Mouse (Mus musculus): ENCODE results near the gene Desi1.

The Desi1 gene

DNA sequence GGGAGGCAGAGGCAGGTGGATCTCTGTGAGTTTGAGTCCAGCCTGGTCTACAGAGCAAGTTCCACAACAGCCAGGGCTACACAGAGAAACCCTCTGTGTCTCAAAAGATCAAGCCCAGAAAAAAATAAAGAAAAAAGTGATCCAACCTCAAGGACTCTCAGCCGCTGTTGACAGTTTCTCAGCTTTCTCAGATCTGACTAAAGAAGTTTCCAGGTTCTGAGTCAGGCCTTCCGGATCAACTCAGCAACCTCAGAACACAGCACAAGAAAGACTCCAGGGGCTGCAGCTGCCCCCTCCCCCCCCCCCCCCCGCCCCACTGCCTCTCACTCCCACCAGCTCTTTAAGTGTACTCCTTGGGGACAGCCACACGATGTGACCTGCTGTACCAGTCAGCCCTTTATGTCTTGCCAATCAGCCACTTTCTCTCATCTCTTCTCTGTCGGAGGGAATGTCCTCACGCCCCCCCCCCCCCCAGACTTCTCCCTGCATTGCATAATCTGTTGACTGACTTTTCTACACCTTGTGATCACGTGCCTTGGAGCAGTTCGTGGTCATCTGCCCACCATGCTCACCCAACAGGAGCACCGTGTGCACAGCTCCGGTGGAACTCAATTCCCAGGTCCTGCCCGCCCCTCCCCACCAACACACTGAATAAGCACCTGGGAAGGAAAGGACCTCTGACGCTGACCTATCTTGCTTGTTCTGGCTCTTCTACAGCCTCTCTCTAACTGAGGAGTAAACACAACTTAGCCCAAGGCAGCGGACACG, 67.4 kb downstream of the Desi1 start:
- DNase-seq (ENCODE audit: low spot score in 2 of 2): no peak

DNA sequence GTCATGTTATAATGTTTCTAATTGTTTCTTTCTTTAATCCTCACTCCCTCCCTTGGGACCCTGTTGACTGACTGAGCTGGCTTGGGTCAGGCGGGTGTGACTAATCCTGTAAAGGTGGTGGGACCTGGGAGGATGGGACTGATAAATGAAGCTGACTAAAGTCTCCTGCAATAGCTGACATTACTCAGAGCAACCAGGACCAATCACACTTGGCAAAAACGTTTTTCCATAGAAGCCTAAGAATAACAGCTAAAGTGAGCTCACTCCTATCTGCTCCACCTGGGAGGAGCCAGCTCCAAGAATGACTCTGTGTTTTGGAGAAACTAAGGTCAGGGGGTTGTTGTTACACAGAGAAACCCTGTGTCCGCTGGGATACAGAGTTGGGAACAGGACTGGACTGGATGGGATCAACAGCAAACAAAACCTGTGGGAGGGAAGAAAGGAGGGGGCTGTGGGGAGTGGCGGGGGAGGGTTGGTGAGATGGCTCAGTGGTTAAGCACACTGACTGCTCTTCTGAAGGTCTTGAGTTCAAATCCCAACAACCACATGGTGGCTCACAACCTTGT, 68.6 kb downstream of the Desi1 start:
- DNase-seq (ENCODE audit: low spot score in 2 of 2): no peak

DNA sequence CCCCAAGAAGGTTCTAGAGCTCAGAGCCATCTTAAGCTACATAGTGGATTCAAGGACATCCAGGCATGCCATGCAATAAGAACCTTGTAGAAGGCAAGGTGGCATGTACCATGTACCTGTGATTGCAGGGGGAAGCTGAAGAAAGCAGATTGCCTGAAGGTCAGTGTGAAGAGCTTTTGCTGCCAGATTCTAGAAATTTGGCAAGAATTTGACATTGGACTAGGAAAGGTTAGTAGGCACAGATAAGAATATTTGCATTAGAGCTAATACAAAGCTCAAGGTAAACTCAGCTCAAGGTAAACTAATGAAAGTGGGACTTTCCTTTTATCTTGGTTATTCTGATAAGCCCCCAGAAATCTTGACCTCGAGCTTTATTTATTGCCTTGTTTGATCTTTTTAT, 69.4 kb downstream of the Desi1 start:
- DNase-seq (ENCODE audit: low spot score in 2 of 2): no peak

DNA sequence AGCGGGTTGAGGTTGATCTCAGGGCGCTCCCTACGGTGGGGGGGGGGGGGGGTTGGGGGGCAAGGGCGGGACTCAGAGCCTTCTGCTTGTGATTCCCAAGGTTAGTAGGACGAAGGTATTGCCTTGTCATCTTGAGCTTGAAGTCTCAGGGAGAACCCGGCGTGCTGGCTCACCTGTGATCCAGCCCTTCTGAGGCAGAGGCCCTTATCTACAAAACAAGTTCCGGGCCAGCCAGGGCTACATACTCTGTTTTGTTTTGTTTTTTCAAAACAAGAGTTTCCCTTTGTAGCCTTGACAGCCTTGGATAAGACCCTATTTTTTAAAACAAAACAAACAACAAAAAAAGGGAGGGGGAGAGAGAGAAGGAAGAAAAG, 72.6 kb downstream of the Desi1 start:
- DNase-seq (ENCODE audit: low spot score in 2 of 2): no peak

DNA sequence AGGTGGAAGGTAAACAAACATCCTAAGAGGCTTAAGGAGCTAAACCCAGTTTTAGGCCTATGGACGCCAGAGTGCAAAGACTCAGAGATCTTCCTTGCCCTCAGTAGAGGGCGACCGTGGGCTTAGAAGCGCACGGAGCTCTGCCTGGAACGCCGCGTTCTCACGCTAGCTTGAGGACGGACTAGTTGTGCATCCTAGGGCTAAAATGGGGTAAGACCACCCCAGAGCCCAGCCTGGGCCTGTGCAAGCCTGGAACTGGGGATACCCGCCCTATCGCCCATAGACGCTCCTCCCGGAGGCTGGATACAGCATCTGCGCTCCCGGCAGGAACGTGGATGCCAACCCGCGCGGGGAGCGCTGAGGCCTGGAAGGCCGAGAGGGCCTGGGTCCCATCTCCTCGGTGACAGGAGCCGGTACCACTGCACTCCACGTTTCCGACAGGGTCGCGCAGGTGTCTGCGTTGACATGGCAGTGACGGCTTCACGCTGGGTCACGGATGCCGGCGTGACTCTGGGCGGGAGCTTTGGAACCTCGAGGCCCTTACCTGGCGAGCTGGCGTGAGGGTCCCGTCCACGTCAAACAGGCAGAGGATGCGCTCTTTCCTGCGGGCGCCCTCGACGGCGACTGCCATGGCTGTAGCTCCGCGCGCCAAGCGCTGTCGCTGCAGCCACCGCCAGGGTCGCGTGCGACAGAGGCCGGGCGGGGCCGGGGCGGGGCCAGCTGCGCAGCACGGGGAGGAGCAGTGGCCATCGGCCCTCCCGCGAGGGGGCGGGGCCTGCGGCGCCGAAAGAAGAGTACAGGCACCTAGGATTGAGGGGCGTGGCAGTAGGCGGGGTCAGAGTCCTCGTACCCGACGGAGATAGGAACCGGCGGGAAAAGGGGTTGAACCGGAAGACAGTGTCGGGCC, 73.2 kb downstream of the Desi1 start, which contains the start of gene Pmm1:
Gene Pmm1, minus strand, starts transcription at position 760 of the 907 bp plus-strand sequence.
- DNase-seq (ENCODE audit: low spot score in 2 of 2): peak; percentile 99

DNA sequence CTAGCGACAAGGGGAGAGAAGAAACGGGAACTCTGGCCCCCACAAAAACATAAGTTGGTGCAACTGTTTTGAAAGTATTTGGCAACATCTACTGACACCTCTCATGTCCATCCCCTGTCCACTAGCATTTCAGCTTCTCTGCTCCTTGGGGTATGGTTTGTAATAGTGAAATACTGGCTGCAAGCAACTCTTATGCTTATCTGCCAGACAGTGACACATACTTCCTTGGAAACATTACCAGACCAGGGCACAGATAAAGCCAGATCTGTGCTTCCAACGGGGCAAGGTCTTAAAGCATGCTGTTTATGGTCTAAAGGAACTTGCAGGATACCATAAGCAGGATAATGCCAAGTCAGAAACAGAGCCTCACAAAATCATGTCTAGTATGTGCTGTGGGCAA, 74.8 kb downstream of the Desi1 start:
- no peak for DNase-seq (ENCODE audit: low spot score in 2 of 2)

DNA sequence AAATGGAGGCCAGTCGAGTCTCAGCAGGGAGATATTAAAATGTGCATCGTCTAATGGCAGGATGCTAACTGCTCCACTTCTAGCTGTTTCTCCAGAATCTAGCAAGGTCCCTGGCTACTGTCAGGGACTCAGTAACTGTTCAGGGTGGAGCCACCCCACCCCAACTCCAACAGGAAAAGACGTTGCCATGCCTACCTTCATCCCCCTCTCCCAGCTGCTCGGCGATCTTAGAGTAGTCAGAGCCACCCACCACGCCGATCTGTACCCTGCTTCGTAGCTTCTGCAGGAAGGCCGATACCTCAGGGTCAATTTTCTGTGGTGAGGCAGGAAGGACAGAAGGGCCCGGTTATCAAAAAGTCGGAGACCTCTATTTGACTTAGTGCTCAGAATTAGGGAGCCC, 76.1 kb downstream of the Desi1 start:
- peak; percentile 37 to 47 for DNase-seq (ENCODE audit: low spot score in 2 of 2)

DNA sequence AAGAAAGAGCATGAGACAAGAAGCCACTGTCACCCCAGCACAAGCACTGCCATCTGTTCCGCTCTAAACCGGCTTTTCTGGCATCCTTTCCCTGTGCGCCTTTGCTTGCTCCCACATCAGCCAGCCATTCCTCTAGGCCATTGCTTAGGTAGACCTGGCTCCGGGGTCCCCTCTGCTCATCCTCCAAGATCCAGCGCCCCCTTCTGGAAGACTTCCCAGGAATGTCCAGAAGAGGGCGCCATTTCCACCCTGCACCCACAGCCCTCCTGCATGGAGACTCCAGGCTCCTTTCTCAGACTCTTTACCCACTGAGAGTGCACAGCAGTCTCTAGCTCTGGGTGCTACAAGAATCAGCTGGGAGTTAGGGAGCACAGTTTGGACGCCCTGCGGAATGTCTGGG, 77.2 kb downstream of the Desi1 start:
- DNase-seq (ENCODE audit: low spot score in 2 of 2): peak; percentile 59 to 60

DNA sequence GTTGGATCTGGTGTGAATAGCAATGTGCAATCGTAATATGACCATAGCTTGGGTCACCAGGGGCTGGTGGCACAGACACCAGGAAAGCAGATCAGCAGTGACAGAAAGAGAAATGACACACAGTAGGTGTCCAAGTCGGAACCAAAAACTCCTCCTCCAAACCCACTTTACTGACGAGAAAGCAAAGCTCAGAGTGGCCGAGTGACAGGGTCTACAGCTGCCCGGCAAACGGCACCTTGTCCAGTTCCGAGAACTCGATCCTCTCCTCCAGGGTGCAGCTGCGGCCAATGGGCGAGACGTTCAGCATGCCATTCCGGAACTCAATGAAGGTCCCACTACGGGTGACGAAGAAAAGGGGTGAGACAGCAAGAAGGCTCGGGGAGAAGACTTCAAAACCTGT, 78.2 kb downstream of the Desi1 start:
- no peak for DNase-seq (ENCODE audit: low spot score in 2 of 2)

DNA sequence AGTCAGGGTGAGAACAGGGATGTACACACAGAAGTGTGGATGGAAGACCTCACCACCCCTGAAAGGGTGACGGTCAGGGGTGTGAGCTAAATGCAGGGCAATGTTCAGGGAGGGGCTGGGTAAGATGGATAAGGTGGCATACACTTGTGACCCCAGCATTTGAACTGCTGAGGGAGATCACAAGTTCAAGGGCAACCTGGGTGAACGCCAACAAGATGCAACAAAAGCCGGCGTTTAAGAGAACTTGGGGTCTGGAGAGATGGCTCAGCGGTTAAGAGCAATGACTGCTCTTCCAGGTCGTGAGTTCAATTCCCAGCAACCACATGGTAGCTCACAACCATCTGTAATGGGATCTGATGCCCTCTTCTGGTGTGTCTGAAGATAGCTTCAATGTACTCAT, 78.9 kb downstream of the Desi1 start:
- peak; percentile 30 to 33 for DNase-seq (ENCODE audit: low spot score in 2 of 2)

DNA sequence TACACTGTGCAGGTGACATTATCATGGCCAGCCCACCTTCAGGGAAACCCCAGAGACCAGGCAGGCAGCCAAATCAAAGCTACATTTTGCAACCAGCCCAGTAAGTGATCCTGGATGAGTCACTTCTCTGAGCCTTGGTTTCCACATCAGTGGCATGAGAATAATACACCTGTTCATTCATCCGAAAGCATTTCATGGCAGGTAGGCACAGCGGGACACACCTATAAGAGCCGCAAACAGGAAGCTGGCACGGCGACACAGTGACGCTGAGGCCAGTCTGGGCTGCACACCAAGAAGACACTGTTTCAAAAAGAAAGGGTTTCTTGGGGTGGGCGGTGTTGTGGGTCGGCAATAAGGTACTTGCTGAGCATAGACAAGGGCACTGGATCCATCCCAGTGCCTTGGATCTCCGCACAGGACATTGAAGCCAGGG, 79.5 kb downstream of the Desi1 start:
- peak; percentile 26 to 32 for DNase-seq (ENCODE audit: low spot score in 2 of 2)

DNA sequence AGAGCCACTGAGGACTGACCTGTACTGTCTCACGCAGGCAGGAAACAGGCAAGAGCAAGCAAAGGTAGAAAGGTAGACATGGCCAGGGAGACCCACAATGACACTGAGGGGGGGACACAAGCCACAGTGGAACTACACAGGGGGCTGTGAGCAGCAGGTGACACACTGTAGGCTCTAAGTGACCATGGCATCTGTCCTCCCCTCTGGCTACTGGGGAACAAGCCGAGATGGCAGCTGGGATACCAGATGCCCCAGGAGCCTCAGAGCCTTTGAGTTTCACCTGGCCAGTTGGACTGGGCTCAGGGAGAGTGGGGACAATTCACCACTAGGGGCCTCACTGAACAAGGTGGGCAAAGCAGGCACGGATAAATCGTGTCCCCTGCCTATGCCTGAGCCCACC, 81.4 kb downstream of the Desi1 start:
- DNase-seq (ENCODE audit: low spot score in 2 of 2): peak; percentile 24 to 27

DNA sequence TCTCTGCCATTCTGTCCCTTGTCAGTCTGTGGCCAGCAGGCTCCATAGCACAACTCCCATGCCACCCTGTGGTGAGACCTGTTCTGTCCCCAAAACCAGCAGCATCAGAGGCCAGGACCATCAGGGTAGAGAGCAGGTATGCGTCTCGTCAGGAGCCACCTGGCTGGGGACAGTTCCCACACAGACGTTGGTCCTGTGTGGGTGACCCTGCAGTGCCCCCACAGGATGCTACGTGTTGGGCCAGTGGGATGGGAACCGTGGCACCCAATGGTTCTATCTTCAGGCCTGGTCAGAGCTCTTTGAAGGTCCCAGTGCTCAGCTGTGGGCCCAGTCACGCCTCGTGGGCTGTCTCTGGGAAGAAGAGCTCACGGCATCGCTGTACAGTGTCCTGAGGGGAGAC, 82.5 kb downstream of the Desi1 start:
- DNase-seq (ENCODE audit: low spot score in 2 of 2): peak in 1 of 2 experiments; percentile 27

DNA sequence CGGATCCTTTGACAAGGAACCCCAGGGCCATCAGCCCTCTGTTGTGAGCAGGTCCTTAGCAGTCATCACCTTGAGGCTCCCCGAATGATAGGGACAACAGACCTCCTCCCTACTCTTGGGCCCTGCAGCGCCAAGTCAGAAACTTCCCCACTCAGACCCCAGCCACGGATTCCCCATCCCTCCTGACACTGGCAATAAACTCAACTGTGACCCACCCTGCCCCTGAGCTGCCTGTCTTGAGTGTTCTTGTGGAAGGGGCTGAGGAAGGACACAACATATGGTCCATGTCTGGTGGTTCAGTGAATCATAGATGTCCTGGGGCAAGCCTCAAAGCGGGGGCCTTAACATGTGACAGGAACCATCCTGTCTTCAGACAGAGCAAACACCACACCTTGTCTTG, 82.9 kb downstream of the Desi1 start:
- DNase-seq (ENCODE audit: low spot score in 2 of 2): peak in 1 of 2 experiments; percentile 26

DNA sequence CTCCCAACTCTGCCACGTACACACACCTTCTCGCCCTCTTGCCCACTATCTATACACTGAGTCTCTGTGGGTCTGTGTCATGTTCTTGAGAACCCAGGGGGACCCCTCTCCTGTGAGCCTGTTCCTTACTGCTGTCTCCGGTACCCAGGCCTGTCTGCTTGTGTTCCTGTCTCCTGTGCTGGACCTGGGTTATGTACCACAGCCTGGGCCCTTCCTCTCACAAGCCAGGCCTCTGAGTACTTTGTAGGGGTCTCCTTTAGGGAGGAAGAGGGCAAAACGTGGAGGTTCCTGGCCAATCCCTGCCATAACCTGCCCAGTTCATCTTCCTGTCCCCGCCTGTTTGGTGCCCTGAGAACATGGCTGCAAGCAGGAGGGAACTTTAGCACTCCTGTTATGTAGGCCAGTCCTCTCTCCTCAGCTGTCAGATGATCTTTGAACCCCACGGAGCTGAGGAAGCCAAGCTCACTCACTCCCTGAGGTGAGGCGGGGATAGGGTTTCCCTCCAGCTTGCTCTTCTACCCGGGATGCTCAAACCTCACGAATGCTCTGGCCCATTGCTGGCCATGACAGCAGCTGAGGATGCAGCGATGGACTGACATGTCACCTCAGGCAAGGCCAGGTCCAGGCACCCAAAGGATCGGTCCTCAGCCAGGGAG, 84.1 kb downstream of the Desi1 start:
- peak in 1 of 2 experiments; percentile 23 for DNase-seq (ENCODE audit: low spot score in 2 of 2)

DNA sequence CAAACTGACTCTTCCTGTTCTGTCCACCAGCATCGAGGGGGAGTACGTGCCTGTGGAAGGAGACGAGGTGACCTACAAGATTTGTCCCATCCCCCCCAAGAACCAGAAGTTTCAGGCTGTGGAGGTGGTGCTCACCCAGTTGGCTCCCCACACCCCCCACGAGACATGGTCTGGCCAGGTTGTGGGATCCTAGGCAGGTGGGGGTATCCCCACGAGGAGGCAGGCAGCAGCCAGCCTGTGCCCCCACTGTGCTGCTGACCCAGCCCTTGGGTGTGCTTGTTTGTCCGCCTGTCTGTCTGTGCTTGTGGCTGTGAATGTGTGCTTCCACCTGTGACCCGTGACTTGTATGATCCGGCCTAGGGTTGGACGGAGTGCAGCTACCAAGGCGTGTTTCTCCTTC, 84.6 kb downstream of the Desi1 start:
- peak in 1 of 2 experiments; percentile 22 for DNase-seq (ENCODE audit: low spot score in 2 of 2)

DNA sequence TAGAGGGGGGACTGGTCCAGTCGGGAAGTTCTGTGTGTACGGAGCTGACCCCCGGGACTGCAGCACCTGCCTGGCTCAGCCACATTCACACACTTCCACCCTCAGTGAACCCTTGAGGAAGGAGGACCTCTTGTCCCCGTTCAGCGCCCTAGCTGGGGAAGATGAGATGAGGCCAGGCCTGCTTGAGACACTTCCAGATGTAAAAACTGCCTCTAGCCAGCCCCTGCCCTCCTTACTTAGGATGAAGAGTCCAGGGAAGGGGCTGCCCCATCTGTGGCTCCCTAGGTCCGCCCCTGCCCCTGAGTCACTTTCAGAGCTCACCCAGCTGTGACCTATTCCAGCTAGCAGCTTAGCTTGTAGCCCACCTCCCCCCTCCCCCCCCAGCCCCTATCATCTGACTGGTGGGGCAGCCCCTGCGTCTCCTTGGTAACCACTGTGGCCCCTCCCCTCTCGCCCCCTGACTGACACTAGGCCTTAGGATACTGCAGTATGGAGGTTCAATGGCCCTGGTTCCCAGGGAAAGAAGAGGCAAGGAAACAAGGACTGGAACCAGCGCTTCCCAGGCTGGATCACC, 90.4 kb downstream of the Desi1 start:
- no peak for DNase-seq (ENCODE audit: low spot score in 2 of 2)

All from right cerebral cortex, postnatal 10 days (tissue).